Mouse (Mus musculus) liver, postnatal 0 days (tissue): ENCODE results near the gene Hrct1. TPM values are rescaled to one million over a fixed set of nuclear protein-coding genes. Genes with fewer than 3 reads are reported as not detected.

Experiments used
- ATAC-seq: fragments of 200-750 bp; cut with Nextera tagmentation; 2 replicates; pipeline ENCODE4 v1.8.0; 2017; ENCODE audit warnings: mild to moderate bottlenecking, moderate library complexity
- DNase-seq: peaks from one replicate; pipeline ENCODE4 v3.0.0-alpha.2; 2016
- H3K27ac ChIP-seq: fragments of 300-500 bp; sonication (generic); 2 replicates; pipeline ENCODE4 v1.5.1; 2014; ENCODE audit warnings: antibody characterized with exemption, moderate library complexity, mild to moderate bottlenecking, low read depth
- H3K27me3 ChIP-seq: fragments of 300-500 bp; sonication (generic); 2 replicates; pipeline ENCODE4 v1.6.1; 2014; ENCODE audit warnings: low read length, control low read depth, mixed read lengths; ENCODE audit not compliant: insufficient read depth
- H3K36me3 ChIP-seq: fragments of 300-500 bp; sonication (generic); replicated peaks from 2 replicates; pipeline ENCODE4 v1.6.1; 2014; ENCODE audit warnings: mild to moderate bottlenecking, control low read depth, low read length, moderate library complexity, mixed read lengths; ENCODE audit not compliant: insufficient read depth
- H3K4me1 ChIP-seq: fragments of 300-500 bp; sonication (generic); 2 replicates; pipeline ENCODE4 v1.6.1; 2014; ENCODE audit warnings: antibody characterized with exemption, mild to moderate bottlenecking, control low read depth; ENCODE audit not compliant: insufficient read depth
- H3K4me2 ChIP-seq: fragments of 300-500 bp; sonication (generic); 2 replicates; pipeline ENCODE4 v1.6.1; 2014; ENCODE audit warnings: low read depth, mild to moderate bottlenecking, low read length, moderate library complexity, mixed read lengths
- H3K4me3 ChIP-seq: fragments of 300-500 bp; sonication (generic); 2 replicates; pipeline ENCODE4 v1.5.1; 2014; ENCODE audit warnings: low read depth, low read length
- H3K9ac ChIP-seq: fragments of 300-500 bp; sonication (generic); replicated peaks from 2 replicates; pipeline ENCODE4 v1.6.1; 2014; ENCODE audit warnings: mild to moderate bottlenecking, moderate library complexity
- H3K9me3 ChIP-seq: fragments of 300-500 bp; sonication (generic); 2 replicates; pipeline ENCODE4 v1.6.1; 2016; ENCODE audit warnings: mild to moderate bottlenecking, control low read depth, low read length, mixed read lengths
- CTCF ChIP-seq: sonication (generic); IDR thresholded peaks from 2 replicates; pipeline ENCODE4 v1.5.1; 2016; ENCODE audit warnings: antibody characterized with exemption, low read depth
- EP300 ChIP-seq: IDR thresholded peaks from 2 replicates; pipeline ENCODE4 v1.6.1; 2016; ENCODE audit warnings: antibody characterized with exemption, low read depth, mild to moderate bottlenecking
- WGBS: fragments of 180-500 bp; shearing (Covaris S2); extraction: QIAGEN DNeasy Blood & Tissue Kit; methylation state at CpG from one replicate; pipeline ENCODE4 v1.1.7; 2014; ENCODE audit not compliant: insufficient replicate concordance; 5-methylcytosine and 5-hydroxymethylcytosine counted together
- polyA plus RNA-seq: library from polyadenylated mRNA; unstranded; fragments of >200 nt; fragmentation: Nextera tagmentation; extraction: Ambion mirVana; gene quantifications from 2 replicates; pipeline ENCODE4 v1.2.1, GENCODE M21; 2015

Gene Hrct1
- polyA plus RNA-seq, 1 experiment from 2014 or later: 0.40 TPM

GRCm38 (mm10) chr4:43729794-43730550 is 3.0 kb downstream of the Hrct1 start, which contains the start of gene Spaar:
Gene Spaar (plus strand): TSS chr4:43730034.
- H3K4me2 ChIP-seq: no peak within 1 kb of the TSS
- no peak within 1 kb of the TSS for H3K9ac ChIP-seq
- peak within 1 kb of the TSS; percentile 70 for H3K27ac ChIP-seq
- no peak for DNase-seq
- WGBS: 28% methylated on average over 13 of the region's 14 CpGs
- H3K9me3 ChIP-seq: no peaks in the 10 kb centered on the region
- peaks cover 2% of the 10 kb centered on the region for H3K4me1 ChIP-seq
- TF ChIP-seq EP300: no peak
- no peak for TF ChIP-seq CTCF
- ATAC-seq: peak; percentile 17; the same call in 1 of the 2 replicates
- no peaks in the 10 kb centered on the region for H3K36me3 ChIP-seq
- no peaks in the 10 kb centered on the region for H3K27me3 ChIP-seq
- H3K4me3 ChIP-seq: no peak within 1 kb of the TSS

- no peak for ATAC-seq
Measured at GRCm38 (mm10) chr4:43730750-43731297, 3.8 kb downstream of the Hrct1 start.

GRCm38 (mm10) chr4:43732171-43732570 is 5.2 kb downstream of the Hrct1 start:
- no peaks in the 10 kb centered on the region for H3K27me3 ChIP-seq
- peaks cover 2% of the 10 kb centered on the region; the same call in 1 of the 2 replicates for H3K4me1 ChIP-seq
- TF ChIP-seq EP300 (no peak), CTCF (no peak)
- DNase-seq (no peak), ATAC-seq (no peak)
- no peaks in the 10 kb centered on the region for H3K9me3 ChIP-seq
- H3K27ac ChIP-seq: no peak overlapping the region
- H3K4me3 ChIP-seq: no peak overlapping the region
- no peak overlapping the region for H3K9ac ChIP-seq
- 11% methylated on average over 1 of the region's 1 CpGs for WGBS
- H3K36me3 ChIP-seq: no peaks in the 10 kb centered on the region
- H3K4me2 ChIP-seq: no peak overlapping the region

More at GRCm38 (mm10) chr4:43730750-43731297, 3.8 kb downstream of the Hrct1 start:
- H3K9ac ChIP-seq: no peak overlapping the region
- 67% methylated on average over 21 of the region's 21 CpGs for WGBS
- no peak for DNase-seq
- no peaks in the 10 kb centered on the region for H3K36me3 ChIP-seq
- H3K4me2 ChIP-seq: no peak overlapping the region
- no peak overlapping the region for H3K27ac ChIP-seq
- H3K9me3 ChIP-seq: no peaks in the 10 kb centered on the region
- peaks cover 2% of the 10 kb centered on the region for H3K4me1 ChIP-seq
- 0 out of 2 replicates have a peak, but pooled peaks have one; percentile 11 for TF ChIP-seq CTCF
- TF ChIP-seq EP300: no peak
- H3K4me3 ChIP-seq: no peak overlapping the region
- H3K27me3 ChIP-seq: no peaks in the 10 kb centered on the region

GRCm38 (mm10) chr4:43733186-43733585 is 6.2 kb downstream of the Hrct1 start:
- no peak overlapping the region for H3K9ac ChIP-seq
- ATAC-seq (no peak), DNase-seq (no peak)
- peaks cover under 1% of the 10 kb centered on the region; the same call in 1 of the 2 replicates for H3K4me1 ChIP-seq
- H3K27me3 ChIP-seq: no peaks in the 10 kb centered on the region
- no peak overlapping the region for H3K4me3 ChIP-seq
- no peak overlapping the region for H3K4me2 ChIP-seq
- no peak overlapping the region for H3K27ac ChIP-seq
- H3K36me3 ChIP-seq: no peaks in the 10 kb centered on the region
- H3K9me3 ChIP-seq: no peaks in the 10 kb centered on the region
- WGBS: 77% methylated on average over 5 of the region's 5 CpGs
- TF ChIP-seq CTCF: no peak

GRCm38 (mm10) chr4:43737144-43737543 is 10.2 kb downstream of the Hrct1 start:
- H3K27ac ChIP-seq: no peak overlapping the region
- no peaks in the 10 kb centered on the region for H3K4me1 ChIP-seq
- 72% methylated on average over 6 of the region's 6 CpGs for WGBS
- H3K9ac ChIP-seq: no peak overlapping the region
- no peak overlapping the region for H3K4me3 ChIP-seq
- no peak for DNase-seq
- no peaks in the 10 kb centered on the region for H3K9me3 ChIP-seq
- ATAC-seq: no peak
- no peaks in the 10 kb centered on the region for H3K27me3 ChIP-seq
- H3K36me3 ChIP-seq: no peaks in the 10 kb centered on the region
- TF ChIP-seq CTCF: no peak
- no peak for TF ChIP-seq EP300
- H3K4me2 ChIP-seq: no peak overlapping the region

- H3K36me3 ChIP-seq: no peaks in the 10 kb centered on the region
- WGBS: 64% methylated on average over 8 of the region's 8 CpGs
- H3K9me3 ChIP-seq: no peaks in the 10 kb centered on the region
- no peak overlapping the region for H3K4me3 ChIP-seq
- H3K9ac ChIP-seq: no peak overlapping the region
- no peak overlapping the region for H3K27ac ChIP-seq
- no peak overlapping the region for H3K4me2 ChIP-seq
- no peak for DNase-seq
- no peak for ATAC-seq
- no peak for TF ChIP-seq CTCF
- no peak for TF ChIP-seq EP300
- H3K4me1 ChIP-seq: no peaks in the 10 kb centered on the region
- no peaks in the 10 kb centered on the region for H3K27me3 ChIP-seq
Measured at GRCm38 (mm10) chr4:43738989-43739674, 12.1 kb downstream of the Hrct1 start.
